Mouse (Mus musculus) forebrain, postnatal 0 days (tissue): Measurements from ENCODE around the gene Top3b. TPM values are rescaled to one million over a fixed set of nuclear protein-coding genes. Genes with fewer than 3 reads are reported as not detected.
A peak's percentile ranks its signal among the peaks of the same experiment; 100 is the strongest.
"Not testable (repeated sequence)": the region's sequence is repeated elsewhere in the genome, so short reads cannot be mapped to it uniquely, and the experiment has no call there.

Source experiments
- ATAC-seq: fragments of 200-750 bp; cut with Nextera tagmentation; 2 replicates; pipeline ENCODE4 v1.8.0; 2017; ENCODE audit warnings: mild to moderate bottlenecking, moderate library complexity
- DNase-seq: peaks from one replicate; pipeline ENCODE4 v3.0.0-alpha.2; 2015
- H3K27ac ChIP-seq: fragments of 300-500 bp; sonication (generic); 2 replicates; pipeline ENCODE4 v1.5.1; 2014; ENCODE audit warnings: low read depth, mild to moderate bottlenecking, antibody characterized with exemption, low read length, moderate library complexity, mixed read lengths
- H3K27me3 ChIP-seq: fragments of 300-500 bp; sonication (generic); 2 replicates; pipeline ENCODE4 v1.6.1; 2014; ENCODE audit warnings: mild to moderate bottlenecking, low read length, mixed read lengths; ENCODE audit not compliant: insufficient read depth
- H3K36me3 ChIP-seq: fragments of 300-500 bp; sonication (generic); 2 replicates; pipeline ENCODE4 v1.6.1; 2014; ENCODE audit warnings: mild to moderate bottlenecking, moderate library complexity; ENCODE audit not compliant: insufficient read depth
- H3K4me1 ChIP-seq: fragments of 300-500 bp; sonication (generic); 2 replicates; pipeline ENCODE4 v1.6.1; 2014; ENCODE audit warnings: antibody characterized with exemption; ENCODE audit not compliant: insufficient read depth
- H3K4me2 ChIP-seq: fragments of 300-500 bp; sonication (generic); 2 replicates; pipeline ENCODE4 v1.6.1; 2014; ENCODE audit warnings: low read depth, mild to moderate bottlenecking, moderate library complexity
- H3K4me3 ChIP-seq: fragments of 300-500 bp; sonication (generic); 2 replicates; pipeline ENCODE4 v1.5.1; 2014; ENCODE audit warnings: low read depth, low read length, mixed read lengths
- H3K9ac ChIP-seq: fragments of 300-500 bp; sonication (generic); 2 replicates; pipeline ENCODE4 v1.6.1; 2014; ENCODE audit warnings: mild to moderate bottlenecking
- H3K9me3 ChIP-seq: fragments of 300-500 bp; sonication (generic); 2 replicates; pipeline ENCODE4 v1.6.1; 2016; ENCODE audit warnings: low read length
- CTCF ChIP-seq: sonication (generic); IDR thresholded peaks from 2 replicates; pipeline ENCODE4 v1.5.1; 2016; ENCODE audit warnings: antibody characterized with exemption, control low read depth, low read depth
- WGBS: fragments of 180-500 bp; shearing (Covaris S2); extraction: QIAGEN DNeasy Blood & Tissue Kit; methylation state at CpG from one replicate; pipeline ENCODE4 v1.1.7; 2014; 5-methylcytosine and 5-hydroxymethylcytosine counted together
- polyA plus RNA-seq: library from polyadenylated mRNA; unstranded; fragments of >200 nt; fragmentation: Nextera tagmentation; extraction: Ambion mirVana; gene quantifications from 2 replicates; pipeline ENCODE4 v1.2.1, GENCODE M21; 2015
- total RNA-seq: library from RNA; depleted of rRNA; stranded (reverse); fragments of >200 nt; gene quantifications from 2 replicates; pipeline ENCODE4 v1.2.3, GENCODE M21; 2014

Gene Top3b
- total and polyA plus RNA-seq, 2 experiments from 2014 or later, result 52.5 to 74.3 TPM

GRCm38 (mm10) chr16:16913440-16913839 is 42.9 kb downstream of the Top3b start:
- WGBS, result 83% methylated on average over 1 of the region's 1 CpGs
- Histone ChIP-seq H3K27me3 (no peaks in the 10 kb centered on the region), H3K4me3 (no peak overlapping the region), H3K4me1 (no peaks in the 10 kb centered on the region), H3K36me3 (peaks cover 79% of the 10 kb centered on the region), H3K9ac (no peak overlapping the region), H3K4me2 (no peak overlapping the region), H3K27ac (no peak overlapping the region), H3K9me3 (no peaks in the 10 kb centered on the region)
- no peak for TF ChIP-seq CTCF
- ATAC-seq, result no peak
- DNase-seq, result no peak

GRCm38 (mm10) chr16:16918441-16919117 is 48.0 kb downstream of the Top3b start:
- peaks cover 84% of the 10 kb centered on the region for H3K36me3 ChIP-seq
- H3K9me3 ChIP-seq, result no peaks in the 10 kb centered on the region
- ATAC-seq (peak; percentile 58), DNase-seq (peak; percentile 30)
- no peak overlapping the region for H3K4me2 ChIP-seq
- 85% methylated on average over 7 of the region's 7 CpGs for WGBS
- H3K9ac ChIP-seq, result no peak overlapping the region
- no peak for TF ChIP-seq CTCF
- no peaks in the 10 kb centered on the region for H3K4me1 ChIP-seq
- H3K4me3 ChIP-seq, result no peak overlapping the region
- H3K27me3 ChIP-seq, result no peaks in the 10 kb centered on the region
- H3K27ac ChIP-seq, result no peak overlapping the region

DNA sequence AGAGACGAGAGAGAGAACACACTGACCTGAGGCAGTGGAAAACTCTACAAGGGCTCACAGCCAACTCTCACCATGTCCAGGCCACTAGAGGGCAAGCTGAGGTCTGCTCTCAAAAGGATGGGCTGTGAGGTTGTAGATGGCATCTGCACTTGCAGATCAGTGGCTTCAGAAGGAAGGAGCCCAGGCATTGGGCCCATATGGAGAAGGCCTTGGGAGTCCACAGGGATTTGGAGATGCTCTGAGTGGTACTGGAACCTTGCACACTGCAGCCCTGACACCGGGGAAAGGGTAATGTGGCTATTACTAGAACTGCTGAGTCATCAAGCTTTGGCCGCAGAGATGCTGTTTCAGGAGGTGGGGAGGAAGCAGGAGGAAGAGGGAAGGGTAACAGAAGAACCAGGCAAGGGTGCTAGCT is 50.5 kb downstream of the Top3b start:
- no peak for ATAC-seq
- DNase-seq, result no peak
- 70% methylated on average over 3 of the region's 3 CpGs for WGBS
- H3K9ac ChIP-seq, result no peak overlapping the region
- no peaks in the 10 kb centered on the region for H3K4me1 ChIP-seq
- no peak overlapping the region for H3K27ac ChIP-seq
- H3K9me3 ChIP-seq, result no peaks in the 10 kb centered on the region
- no peaks in the 10 kb centered on the region for H3K27me3 ChIP-seq
- H3K4me2 ChIP-seq, result no peak overlapping the region
- H3K4me3 ChIP-seq, result no peak overlapping the region
- H3K36me3 ChIP-seq, result peaks cover 79% of the 10 kb centered on the region
- TF ChIP-seq CTCF, result peak; percentile 49

DNA sequence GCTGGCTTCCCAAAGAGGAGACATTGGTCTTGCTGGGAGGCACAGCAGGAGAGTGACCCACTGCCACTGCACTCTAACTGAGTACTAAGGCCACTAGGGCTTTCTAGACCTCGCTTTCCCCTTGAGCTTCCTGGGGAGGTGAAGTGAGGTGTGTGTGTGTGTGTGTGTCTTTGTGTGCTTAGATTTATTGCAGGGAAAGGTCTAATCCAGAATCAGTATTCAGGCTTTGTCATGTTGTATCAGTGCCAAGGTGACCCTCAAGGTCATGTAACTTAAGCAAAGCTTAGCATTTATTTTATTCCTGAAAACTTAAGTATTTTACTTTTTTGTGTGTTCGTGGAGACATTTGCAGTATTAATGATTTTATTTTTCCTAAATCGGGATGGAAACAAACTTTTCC is 53.9 kb downstream of the Top3b start:
- Histone ChIP-seq H3K27me3 (no peaks in the 10 kb centered on the region), H3K27ac (no peak overlapping the region), H3K4me1 (no peaks in the 10 kb centered on the region), H3K4me2 (no peak overlapping the region), H3K4me3 (no peak overlapping the region), H3K9me3 (no peaks in the 10 kb centered on the region), H3K36me3 (peaks cover 52% of the 10 kb centered on the region), H3K9ac (no peak overlapping the region)
- no peak for TF ChIP-seq CTCF
- WGBS, result 93% methylated on average over 3 of the region's 3 CpGs
- ATAC-seq (no peak), DNase-seq (no peak)

- H3K4me1 ChIP-seq, result no peaks in the 10 kb centered on the region
- H3K27ac ChIP-seq, result no peak overlapping the region
- no peaks in the 10 kb centered on the region for H3K9me3 ChIP-seq
- H3K27me3 ChIP-seq, result no peaks in the 10 kb centered on the region
- no peak overlapping the region for H3K4me3 ChIP-seq
- no peak overlapping the region for H3K9ac ChIP-seq
- ATAC-seq (no peak), DNase-seq (no peak)
- peaks cover 35% of the 10 kb centered on the region for H3K36me3 ChIP-seq
- WGBS, result 29% methylated on average over 5 of the region's 5 CpGs
- TF ChIP-seq CTCF, result no peak
- H3K4me2 ChIP-seq, result no peak overlapping the region
Measured at GRCm38 (mm10) chr16:16926536-16926935, 56.0 kb downstream of the Top3b start.

- 52% methylated on average over 3 of the region's 3 CpGs for WGBS
- ATAC-seq, result peak; percentile 78
- peak; percentile 54 for DNase-seq
- H3K9ac ChIP-seq, H3K4me1 ChIP-seq, H3K9me3 ChIP-seq, H3K4me3 ChIP-seq, H3K4me2 ChIP-seq, H3K27me3 ChIP-seq: not testable (repeated sequence)
- Histone ChIP-seq H3K27ac (peak overlapping the region; percentile 59), H3K36me3 (peaks cover 13% of the 10 kb centered on the region)
Measured at GRCm38 (mm10) chr16:16928908-16929307, 58.4 kb downstream of the Top3b start.

DNA sequence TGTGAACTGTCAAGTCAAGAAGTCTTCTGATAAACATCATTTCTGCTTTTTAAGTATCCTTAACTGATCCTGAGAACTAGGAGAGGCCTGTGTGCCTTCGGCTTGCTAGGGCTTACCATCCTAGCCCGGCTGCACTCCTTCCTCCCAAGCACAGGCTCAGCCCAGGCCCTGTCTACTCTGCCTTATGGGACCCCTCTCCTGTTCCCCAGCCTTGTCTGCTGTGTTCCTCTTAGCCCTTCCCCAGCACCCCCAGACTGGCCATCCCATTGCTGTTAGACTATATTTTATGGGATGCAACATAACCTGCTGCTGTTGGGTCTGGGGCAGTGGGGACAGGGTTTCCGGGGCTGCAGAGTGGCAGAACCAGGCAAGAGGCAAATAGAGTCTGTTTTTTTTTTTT is 59.8 kb downstream of the Top3b start:
- Histone ChIP-seq H3K4me2 (no peak overlapping the region), H3K36me3 (peaks cover 2% of the 10 kb centered on the region; the same call in 1 of the 2 replicates), H3K4me3 (no peak overlapping the region), H3K27me3 (no peaks in the 10 kb centered on the region), H3K9me3 (no peaks in the 10 kb centered on the region), H3K27ac (peak overlapping the region; percentile 50), H3K4me1 (no peaks in the 10 kb centered on the region), H3K9ac (no peak overlapping the region)
- 97% methylated on average over 3 of the region's 3 CpGs for WGBS
- TF ChIP-seq CTCF, result no peak
- DNase-seq, result no peak
- ATAC-seq, result no peak
